Mouse (Mus musculus) lung, embryonic 14.5 days (tissue): ENCODE data around the gene Timm50. TPM values are rescaled to one million over a fixed set of nuclear protein-coding genes. Genes with fewer than 3 reads are reported as not detected.

Experiments
- ATAC-seq: fragments of 200-750 bp; cut with Nextera tagmentation; 2 replicates; pipeline ENCODE4 v1.8.0; 2017; ENCODE audit warnings: mild to moderate bottlenecking, moderate TSS enrichment, moderate library complexity; ENCODE audit not compliant: insufficient read depth
- DNase-seq: peaks from one replicate; pipeline ENCODE4 v3.0.0-alpha.2; 2015
- H3K27ac ChIP-seq: fragments of 300-500 bp; sonication (generic); 2 replicates; pipeline ENCODE4 v1.5.1; 2014; ENCODE audit warnings: low read depth, mild to moderate bottlenecking, moderate library complexity
- H3K27me3 ChIP-seq: fragments of 300-500 bp; sonication (generic); 2 replicates; pipeline ENCODE4 v1.6.1; 2014; ENCODE audit warnings: low read length, control low read depth; ENCODE audit not compliant: insufficient read depth
- H3K36me3 ChIP-seq: fragments of 300-500 bp; sonication (generic); 2 replicates; pipeline ENCODE4 v1.6.1; 2014; ENCODE audit warnings: control low read depth; ENCODE audit not compliant: insufficient read depth
- H3K4me1 ChIP-seq: fragments of 300-500 bp; sonication (generic); 2 replicates; pipeline ENCODE4 v1.6.1; 2014; ENCODE audit warnings: antibody characterized with exemption, control low read depth; ENCODE audit not compliant: insufficient read depth
- H3K4me2 ChIP-seq: fragments of 300-500 bp; sonication (generic); 2 replicates; pipeline ENCODE4 v1.6.1; 2014; ENCODE audit warnings: mild to moderate bottlenecking
- H3K4me3 ChIP-seq: fragments of 300-500 bp; sonication (generic); 2 replicates; pipeline ENCODE4 v1.5.1; 2014; ENCODE audit warnings: low read depth, low read length
- H3K9ac ChIP-seq: fragments of 300-500 bp; sonication (generic); 2 replicates; pipeline ENCODE4 v1.6.1; 2014
- H3K9me3 ChIP-seq: fragments of 300-500 bp; sonication (generic); 2 replicates; pipeline ENCODE4 v1.6.1; 2016; ENCODE audit warnings: low read depth, low read length, control low read depth
- CTCF ChIP-seq: IDR thresholded peaks from 2 replicates; pipeline ENCODE4 v1.5.1; 2016; ENCODE audit warnings: antibody characterized with exemption, low read depth
- WGBS: fragments of 180-500 bp; shearing (Covaris S2); extraction: QIAGEN DNeasy Blood & Tissue Kit; methylation state at CpG from one replicate; pipeline ENCODE4 v1.1.7; 2014; 5-methylcytosine and 5-hydroxymethylcytosine counted together
- polyA plus RNA-seq: library from polyadenylated mRNA; unstranded; fragments of >200 nt; fragmentation: Nextera tagmentation; extraction: Ambion mirVana; gene quantifications from 2 replicates; pipeline ENCODE4 v1.2.1, GENCODE M21; 2014

The Timm50 gene
- polyA plus RNA-seq, 1 experiment from 2014 or later, result 174 TPM

DNA sequence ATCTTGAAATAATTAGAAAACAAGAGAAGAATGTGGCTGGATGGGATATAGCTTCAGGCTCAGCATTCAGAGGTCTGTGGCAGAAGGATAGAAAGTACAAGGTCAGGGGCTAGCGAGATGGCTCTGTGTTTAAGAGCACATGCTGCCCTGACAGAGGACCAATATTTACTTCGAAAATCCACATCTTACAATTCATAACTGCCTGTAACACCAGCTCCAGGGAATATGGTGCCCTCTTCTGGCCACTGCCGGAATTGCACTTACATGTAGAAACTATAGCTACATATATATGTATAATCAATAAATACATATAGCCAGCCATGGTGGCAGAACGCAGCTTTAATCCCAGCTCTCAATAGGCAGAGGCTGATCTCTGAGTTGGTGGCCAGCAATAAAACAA is 32.8 kb upstream of the Timm50 start:
- Histone ChIP-seq H3K27me3 (no peaks in the 10 kb centered on the region), H3K4me1 (no peaks in the 10 kb centered on the region), H3K36me3 (no peaks in the 10 kb centered on the region), H3K4me2 (no peak overlapping the region), H3K9ac (no peak overlapping the region), H3K9me3 (no peaks in the 10 kb centered on the region), H3K4me3 (no peak overlapping the region), H3K27ac (no peak overlapping the region)
- 1% methylated on average over 4 of the region's 4 CpGs for WGBS
- DNase-seq, result peak; percentile 90
- peak; percentile 18; the same call in 1 of the 2 replicates for ATAC-seq
- TF ChIP-seq CTCF, result peak; percentile 89

DNA sequence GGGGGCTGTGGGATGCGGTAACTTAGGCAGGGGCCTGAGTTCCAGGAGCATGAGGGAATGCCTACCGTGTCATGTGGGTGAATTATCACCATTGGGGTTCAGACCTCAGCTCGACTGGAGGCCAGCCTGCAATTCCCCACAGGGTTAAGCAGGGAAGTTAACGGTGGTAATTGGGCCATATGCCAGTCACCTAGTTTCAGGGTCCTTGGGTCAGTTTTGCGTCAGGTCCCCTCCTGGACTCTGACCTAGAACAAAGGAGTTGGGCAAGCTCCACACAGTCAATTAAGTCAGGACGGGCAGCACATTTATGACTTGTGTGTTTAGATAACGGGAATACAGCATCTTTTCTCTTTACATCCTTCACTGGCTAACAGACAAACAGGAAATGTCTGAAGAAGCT is 29.5 kb upstream of the Timm50 start:
- no peak overlapping the region for H3K27ac ChIP-seq
- 30% methylated on average over 7 of the region's 7 CpGs for WGBS
- TF ChIP-seq CTCF, result no peak
- no peak for ATAC-seq
- no peak for DNase-seq
- H3K4me1 ChIP-seq, result no peaks in the 10 kb centered on the region
- no peak overlapping the region for H3K4me3 ChIP-seq
- no peaks in the 10 kb centered on the region for H3K27me3 ChIP-seq
- no peaks in the 10 kb centered on the region for H3K9me3 ChIP-seq
- no peak overlapping the region for H3K4me2 ChIP-seq
- H3K36me3 ChIP-seq, result no peaks in the 10 kb centered on the region
- H3K9ac ChIP-seq, result no peak overlapping the region

GRCm38 (mm10) chr7:28339213-28339917 is 27.5 kb upstream of the Timm50 start:
- Histone ChIP-seq H3K4me3 (peak overlapping the region; percentile 80), H3K27me3 (no peaks in the 10 kb centered on the region), H3K36me3 (peaks cover 9% of the 10 kb centered on the region), H3K4me2 (peak overlapping the region; percentile 93), H3K9ac (peak overlapping the region; percentile 92), H3K4me1 (no peaks in the 10 kb centered on the region), H3K27ac (peak overlapping the region; percentile 89), H3K9me3 (no peaks in the 10 kb centered on the region)
- DNase-seq, result peak; percentile 63
- TF ChIP-seq CTCF, result peak; percentile 35
- 77% methylated on average over 19 of the region's 19 CpGs for WGBS
- ATAC-seq, result peak; percentile 20

- Histone ChIP-seq H3K9ac (peak within 1 kb of the TSS; percentile 92), H3K27me3 (no peaks in the 10 kb centered on the region), H3K9me3 (no peaks in the 10 kb centered on the region), H3K36me3 (peaks cover 9% of the 10 kb centered on the region), H3K4me1 (no peaks in the 10 kb centered on the region), H3K4me3 (peak within 1 kb of the TSS; percentile 80), H3K27ac (peak within 1 kb of the TSS; percentile 89), H3K4me2 (peak within 1 kb of the TSS; percentile 93)
- under 1% methylated on average over 77 of the region's 77 CpGs for WGBS
- no peak for TF ChIP-seq CTCF
- ATAC-seq (peak; percentile 99), DNase-seq (peak; percentile 100)
Measured at GRCm38 (mm10) chr7:28338108-28338998, 26.5 kb upstream of the Timm50 start, which contains the start of gene Supt5. TSS of gene Supt5 (minus strand) at chr7:28338746.

- 90% methylated on average over 2 of the region's 2 CpGs for WGBS
Measured at GRCm38 (mm10) chr7:28335471-28335870, 23.6 kb upstream of the Timm50 start.

DNA sequence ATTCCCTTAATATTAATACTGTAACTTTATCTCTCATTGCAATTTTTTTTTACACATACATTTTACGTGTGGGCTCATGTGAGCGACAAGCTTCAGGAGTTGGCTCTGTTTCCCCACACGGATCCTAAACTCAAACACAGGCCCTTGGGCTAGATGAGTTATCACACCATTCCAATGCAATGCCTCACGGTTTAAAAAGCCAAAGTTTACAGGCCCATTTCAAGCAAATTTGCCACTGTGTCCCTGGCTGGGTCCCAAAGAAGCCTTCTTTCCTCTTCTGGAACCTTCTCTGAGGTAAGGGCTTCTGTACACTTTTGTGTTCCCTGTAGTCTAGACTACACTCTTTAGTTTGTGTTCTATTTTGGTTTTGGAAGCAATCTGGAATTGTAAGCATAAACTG is 22.7 kb upstream of the Timm50 start:
- no peaks in the 10 kb centered on the region for H3K9me3 ChIP-seq
- no peak overlapping the region for H3K27ac ChIP-seq
- H3K4me1 ChIP-seq, result no peaks in the 10 kb centered on the region
- ATAC-seq, result no peak
- 85% methylated on average over 4 of the region's 4 CpGs for WGBS
- no peak for TF ChIP-seq CTCF
- H3K27me3 ChIP-seq, result no peaks in the 10 kb centered on the region
- no peak for DNase-seq
- no peak overlapping the region for H3K4me3 ChIP-seq
- H3K9ac ChIP-seq, result peak overlapping the region; percentile 15; the same call in 1 of the 2 replicates
- peaks cover 30% of the 10 kb centered on the region for H3K36me3 ChIP-seq
- H3K4me2 ChIP-seq, result no peak overlapping the region

More at GRCm38 (mm10) chr7:28335471-28335870, 23.6 kb upstream of the Timm50 start:
- no peaks in the 10 kb centered on the region for H3K27me3 ChIP-seq
- H3K27ac ChIP-seq, result no peak overlapping the region
- DNase-seq, result no peak
- H3K9me3 ChIP-seq, result no peaks in the 10 kb centered on the region
- H3K4me3 ChIP-seq, result no peak overlapping the region
- no peaks in the 10 kb centered on the region for H3K4me1 ChIP-seq
- no peak for TF ChIP-seq CTCF
- no peak overlapping the region for H3K9ac ChIP-seq
- ATAC-seq, result no peak
- peaks cover 21% of the 10 kb centered on the region for H3K36me3 ChIP-seq
- no peak overlapping the region for H3K4me2 ChIP-seq

DNA sequence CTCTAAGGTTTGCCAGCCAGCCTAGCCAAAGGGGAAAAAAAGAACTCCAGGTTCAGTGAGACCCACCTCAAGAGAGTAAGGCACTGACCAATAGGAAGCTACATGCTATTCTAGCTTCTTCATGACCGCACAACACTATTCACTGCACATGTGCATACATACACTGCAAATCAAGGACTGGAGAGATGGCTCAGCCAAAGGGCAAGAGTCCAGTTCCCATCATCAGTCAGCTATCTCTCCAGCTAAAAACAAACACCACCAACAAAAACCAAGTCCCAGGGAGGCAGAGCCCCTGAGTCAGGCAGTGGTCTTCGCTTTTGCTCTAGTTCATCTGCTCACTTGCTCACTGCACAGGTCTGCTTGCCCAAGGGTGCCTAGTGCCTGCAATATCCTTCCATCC is 16.4 kb upstream of the Timm50 start:
- H3K4me1 ChIP-seq, result no peaks in the 10 kb centered on the region
- DNase-seq (no peak), ATAC-seq (no peak)
- WGBS, result 100% methylated on average over 2 of the region's 2 CpGs
- no peak overlapping the region for H3K9ac ChIP-seq
- H3K4me3 ChIP-seq, result no peak overlapping the region
- H3K4me2 ChIP-seq, result no peak overlapping the region
- H3K27me3 ChIP-seq, result no peaks in the 10 kb centered on the region
- no peaks in the 10 kb centered on the region for H3K9me3 ChIP-seq
- no peak for TF ChIP-seq CTCF
- peaks cover 84% of the 10 kb centered on the region for H3K36me3 ChIP-seq
- H3K27ac ChIP-seq, result no peak overlapping the region
